Mouse (Mus musculus): ENCODE measurements around the gene Dpp9.

DNA sequence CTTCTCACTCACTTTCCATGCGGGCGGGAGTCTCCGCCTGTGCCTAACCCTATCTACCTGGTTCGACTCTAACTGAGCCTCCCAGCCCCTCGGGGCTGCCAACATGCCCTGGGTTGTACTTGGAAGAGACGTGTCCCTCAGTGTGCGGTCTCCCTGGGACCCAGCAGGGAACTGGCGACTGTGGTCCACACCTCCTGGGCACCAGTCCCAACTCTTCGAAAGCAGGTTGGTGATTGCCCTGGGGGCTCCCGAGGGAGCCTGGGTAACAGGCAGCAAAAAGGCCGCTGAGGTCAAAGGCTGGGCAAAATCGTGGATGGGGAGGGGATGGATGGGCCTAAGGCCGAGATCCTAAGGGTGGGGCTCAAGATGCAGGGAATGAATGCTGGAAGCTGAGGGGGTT is 1.0 kb downstream of the Dpp9 start:
- TF ChIP-seq CTCF (IDR thresholded peaks at IDR 0.05; ENCODE audit: low read depth) (no peak; the same call in 1 of the 2 replicates), EP300 (IDR thresholded peaks at IDR 0.05; ENCODE audit: low read depth) (no peak)
